14 mouse cellular contexts compared by ENCODE assay signal in genomic region chr9:44353142-44353541, GRCm38 (mm10).
"Had no signal": no experiment of that assay in that cellular context is flagged by ENCODE, and none has a peak within 500 bp of the region (broad histone marks: within the 10 kb centered on the region; RNA-seq: fewer than 3 reads in every experiment).

No protein-coding gene starts in this region.

- H3K4me2 ChIP-seq: limb, embryonic 12.5 days; limb, embryonic 15.5 days; liver, embryonic 12.5 days; midbrain, embryonic 11.5 days had no signal

- H3K9me3 ChIP-seq: limb, embryonic 12.5 days; limb, embryonic 15.5 days; liver, embryonic 12.5 days had no signal

- H3K9ac ChIP-seq: limb, embryonic 12.5 days; limb, embryonic 15.5 days; liver, embryonic 12.5 days had no signal

- H3K4me3 ChIP-seq: left cerebral cortex, adult 2 months; limb, embryonic 12.5 days; limb, embryonic 15.5 days; liver, embryonic 12.5 days had no signal

- H3K27me3 ChIP-seq: limb, embryonic 12.5 days; limb, embryonic 15.5 days; liver, embryonic 12.5 days had no signal

- ATAC-seq: liver, embryonic 12.5 days had no signal

- H3K4me1 ChIP-seq: limb, embryonic 12.5 days; limb, embryonic 15.5 days had no signal

- H3K27ac ChIP-seq: left cerebral cortex, adult 2 months; limb, embryonic 12.5 days; limb, embryonic 15.5 days; liver, embryonic 12.5 days had no signal

- DNase-seq: kidney, postnatal 10 days; kidney, postnatal 36 days; layer of hippocampus, postnatal 36 days; lung, adult 2 months; lung, postnatal 14 days; lung, postnatal 4 days; midbrain, embryonic 14.5 days; thymus, adult 18-20 months; thymus, postnatal 36 days had no signal
